Mouse (Mus musculus) limb, embryonic 12.5 days (tissue): ENCODE measurements around the gene Rgs14. TPM values are rescaled to one million over a fixed set of nuclear protein-coding genes. Genes with fewer than 3 reads are reported as not detected.

Source experiments
- ATAC-seq: fragments of 200-750 bp; cut with Nextera tagmentation; 2 replicates; pipeline ENCODE4 v1.8.0; 2017; ENCODE audit warnings: low read depth, moderate TSS enrichment; ENCODE audit not compliant: insufficient number of reproducible peaks, insufficient read depth, low FRiP score, low TSS enrichment
- H3K27ac ChIP-seq: fragments of 300-500 bp; sonication (generic); 2 replicates; pipeline ENCODE4 v1.5.1; 2016; ENCODE audit warnings: mild to moderate bottlenecking, moderate library complexity
- H3K27me3 ChIP-seq: fragments of 300-500 bp; sonication (generic); 2 replicates; pipeline ENCODE4 v1.6.1; 2016; ENCODE audit warnings: mild to moderate bottlenecking, moderate library complexity
- H3K36me3 ChIP-seq: fragments of 300-500 bp; sonication (generic); 2 replicates; pipeline ENCODE4 v1.6.1; 2016; ENCODE audit warnings: mild to moderate bottlenecking, moderate library complexity
- H3K4me1 ChIP-seq: fragments of 300-500 bp; sonication (generic); replicated peaks from 2 replicates; pipeline ENCODE4 v1.6.1; 2016
- H3K4me2 ChIP-seq: fragments of 300-500 bp; sonication (generic); 2 replicates; pipeline ENCODE4 v1.6.1; 2016; ENCODE audit warnings: mild to moderate bottlenecking, moderate library complexity
- H3K4me3 ChIP-seq: fragments of 300-500 bp; sonication (generic); replicated peaks from 2 replicates; pipeline ENCODE4 v1.5.1; 2016; ENCODE audit warnings: mild to moderate bottlenecking
- H3K9ac ChIP-seq: fragments of 300-500 bp; sonication (generic); replicated peaks from 2 replicates; pipeline ENCODE4 v1.6.1; 2016; ENCODE audit warnings: mild to moderate bottlenecking, moderate library complexity
- H3K9me3 ChIP-seq: fragments of 300-500 bp; sonication (generic); 2 replicates; pipeline ENCODE4 v1.6.1; 2016; ENCODE audit warnings: mild to moderate bottlenecking, moderate library complexity
- WGBS: fragments of 180-500 bp; shearing (Covaris S2); methylation state at CpG from one replicate; pipeline ENCODE4 v1.1.7; 2016; 5-methylcytosine and 5-hydroxymethylcytosine counted together
- polyA plus RNA-seq: library from polyadenylated mRNA; unstranded; fragments of >200 nt; fragmentation: Nextera tagmentation; extraction: Ambion mirVana; gene quantifications from 2 replicates; pipeline ENCODE4 v1.2.1, GENCODE M21; 2016

Gene Rgs14
- polyA plus RNA-seq, 1 experiment from 2014 or later, result 1.2 TPM

- peaks cover 2% of the 10 kb centered on the region; the same call in 1 of the 2 replicates for H3K27me3 ChIP-seq
- H3K36me3 ChIP-seq, result no peaks in the 10 kb centered on the region
- H3K9ac ChIP-seq, result no peak overlapping the region
- WGBS, result 80% methylated on average over 3 of the region's 3 CpGs
- H3K4me1 ChIP-seq, result no peaks in the 10 kb centered on the region
- no peak for ATAC-seq
- no peak overlapping the region for H3K4me3 ChIP-seq
- H3K4me2 ChIP-seq, result no peak overlapping the region
- no peaks in the 10 kb centered on the region for H3K9me3 ChIP-seq
- no peak overlapping the region for H3K27ac ChIP-seq
These were observed 21.1 kb downstream of the Rgs14 start for GRCm38 (mm10) chr13:55390644-55391043.

DNA sequence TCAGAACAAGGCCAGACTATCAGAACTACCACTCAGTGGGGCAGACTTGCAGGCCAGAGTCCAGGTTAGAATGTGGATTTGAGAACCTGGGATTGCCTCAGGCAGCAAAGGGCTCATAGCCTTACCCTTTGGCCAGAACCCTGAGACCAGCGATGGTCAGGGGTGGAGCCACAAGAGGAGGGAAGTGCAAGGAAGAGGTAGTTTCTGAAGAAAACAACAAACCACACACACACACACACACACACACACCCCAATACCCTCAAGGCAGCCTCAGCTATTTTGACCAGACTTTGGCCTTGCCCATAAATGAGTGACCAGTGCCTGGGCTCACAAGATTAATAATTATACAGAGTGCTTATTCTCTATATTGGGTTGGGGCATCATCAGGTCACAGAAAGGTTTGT lies 22.1 kb downstream of the Rgs14 start:
- H3K36me3 ChIP-seq, result no peaks in the 10 kb centered on the region
- no peak overlapping the region for H3K4me2 ChIP-seq
- H3K27ac ChIP-seq, result no peak overlapping the region
- no peak for ATAC-seq
- WGBS, result 83% methylated on average over 1 of the region's 1 CpGs
- H3K4me1 ChIP-seq, result no peaks in the 10 kb centered on the region
- H3K9me3 ChIP-seq, result no peaks in the 10 kb centered on the region
- no peak overlapping the region for H3K9ac ChIP-seq
- peaks cover 2% of the 10 kb centered on the region; the same call in 1 of the 2 replicates for H3K27me3 ChIP-seq
- no peak overlapping the region for H3K4me3 ChIP-seq

DNA sequence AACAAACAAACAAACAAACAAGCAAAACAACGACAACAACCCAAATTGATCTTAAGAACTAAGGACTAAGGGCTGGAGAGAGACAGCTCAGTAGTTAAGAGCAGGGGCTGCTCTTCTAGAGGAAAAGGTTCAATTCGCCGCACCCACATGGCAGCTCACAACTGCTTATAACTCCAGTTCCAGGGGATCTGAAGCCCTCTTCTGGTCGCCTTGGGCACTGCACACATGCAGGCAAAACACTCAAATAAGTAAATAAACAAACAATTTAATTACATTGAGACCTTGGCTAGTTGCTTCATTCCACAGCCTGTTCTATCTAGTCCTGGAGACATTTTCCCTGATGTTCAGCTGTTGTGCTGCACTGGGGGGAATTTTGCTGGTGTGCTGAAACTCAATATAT lies 23.4 kb downstream of the Rgs14 start:
- Histone ChIP-seq H3K4me3 (no peak overlapping the region), H3K27me3 (peaks cover 2% of the 10 kb centered on the region; the same call in 1 of the 2 replicates), H3K36me3 (no peaks in the 10 kb centered on the region), H3K4me1 (no peaks in the 10 kb centered on the region), H3K9me3 (no peaks in the 10 kb centered on the region), H3K9ac (no peak overlapping the region), H3K27ac (no peak overlapping the region), H3K4me2 (no peak overlapping the region)
- ATAC-seq, result no peak
- 68% methylated on average over 4 of the region's 4 CpGs for WGBS

DNA sequence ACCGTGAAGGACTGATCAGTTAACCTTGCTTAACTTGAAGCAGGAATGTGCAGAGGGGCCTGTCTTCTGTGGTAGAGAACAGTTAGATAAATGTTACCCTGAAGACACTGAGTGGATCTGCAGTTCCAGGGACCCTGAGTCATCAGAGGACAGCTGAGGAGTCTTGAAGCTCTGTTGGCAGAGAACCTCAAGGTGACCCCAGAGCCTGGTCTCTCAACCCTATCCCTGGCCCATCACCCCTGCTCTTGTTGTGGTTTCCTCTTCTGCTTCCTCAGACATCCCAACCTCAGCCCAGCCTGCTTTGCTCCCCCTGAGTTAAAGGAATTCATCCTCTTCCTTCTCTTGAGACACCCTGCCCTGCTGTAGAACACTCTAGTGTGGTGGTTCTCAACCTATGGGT lies 28.6 kb downstream of the Rgs14 start, which contains the start of gene Slc34a1:
Gene Slc34a1 (plus strand): TSS at position 100 of the 400 bp plus-strand sequence.
- Histone ChIP-seq H3K9ac (no peak within 1 kb of the TSS), H3K4me3 (no peak within 1 kb of the TSS), H3K9me3 (no peaks in the 10 kb centered on the region), H3K4me1 (no peaks in the 10 kb centered on the region), H3K27me3 (peaks cover 30% of the 10 kb centered on the region), H3K27ac (no peak within 1 kb of the TSS), H3K4me2 (no peak within 1 kb of the TSS), H3K36me3 (no peaks in the 10 kb centered on the region)
- 85% methylated on average over 1 of the region's 1 CpGs for WGBS
- no peak for ATAC-seq

DNA sequence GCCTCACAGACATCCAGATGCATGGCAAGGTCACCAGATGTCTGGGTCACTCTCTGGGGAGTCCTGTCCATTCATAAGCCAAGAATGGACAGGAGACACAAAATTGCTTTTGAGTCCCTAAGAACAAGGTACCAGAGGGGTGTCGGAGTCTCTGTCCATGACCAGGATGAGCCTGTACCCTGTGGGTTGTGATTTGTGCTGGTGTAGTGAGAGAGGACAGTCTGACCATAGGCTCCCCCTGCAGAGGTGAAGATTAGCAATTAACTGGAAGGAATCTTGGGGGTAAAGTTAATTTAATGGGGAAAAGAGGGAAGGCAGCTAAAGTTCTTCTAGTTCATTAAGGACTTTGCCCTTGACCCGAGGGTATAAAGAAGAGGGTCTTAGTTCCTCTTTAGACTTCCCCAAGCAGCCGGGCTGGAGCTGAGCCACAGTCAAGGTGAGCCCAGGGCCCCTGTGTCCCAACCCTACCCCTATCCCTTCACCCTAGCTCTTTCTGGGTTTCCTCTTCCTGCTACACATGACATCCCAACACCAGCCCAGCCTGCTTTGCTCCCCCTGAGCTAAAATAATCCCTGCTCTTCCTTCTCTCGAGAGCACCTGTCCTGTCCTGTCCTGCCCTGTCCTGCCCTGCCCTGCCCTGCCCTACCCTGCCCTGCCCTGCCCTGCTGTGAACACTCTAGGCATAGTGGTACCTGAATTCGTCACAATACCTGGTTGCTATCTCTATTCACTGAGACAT lies 29.9 kb downstream of the Rgs14 start:
- Histone ChIP-seq H3K4me1 (no peaks in the 10 kb centered on the region), H3K9ac (no peak overlapping the region), H3K27ac (no peak overlapping the region), H3K36me3 (no peaks in the 10 kb centered on the region), H3K4me2 (no peak overlapping the region), H3K4me3 (no peak overlapping the region), H3K9me3 (no peaks in the 10 kb centered on the region), H3K27me3 (peaks cover 30% of the 10 kb centered on the region)
- no peak for ATAC-seq
- WGBS, result 74% methylated on average over 5 of the region's 5 CpGs

DNA sequence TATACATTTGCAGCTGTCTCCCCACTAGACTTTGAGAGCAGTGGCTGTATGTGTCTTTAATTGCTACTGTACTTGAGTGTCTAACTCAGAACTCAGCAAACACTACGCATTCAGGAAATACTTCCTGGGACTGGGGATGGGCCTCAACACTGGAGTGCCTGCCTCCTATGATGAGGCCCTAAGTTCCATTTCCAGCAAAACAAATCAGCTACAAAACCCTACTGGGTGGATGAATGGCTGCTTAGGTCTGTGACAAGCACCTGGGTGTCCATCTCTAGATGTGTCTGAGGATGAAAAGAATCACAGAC lies 30.5 kb downstream of the Rgs14 start:
- ATAC-seq, result no peak
- H3K4me2 ChIP-seq, result no peak overlapping the region
- 90% methylated on average over 1 of the region's 1 CpGs for WGBS

DNA sequence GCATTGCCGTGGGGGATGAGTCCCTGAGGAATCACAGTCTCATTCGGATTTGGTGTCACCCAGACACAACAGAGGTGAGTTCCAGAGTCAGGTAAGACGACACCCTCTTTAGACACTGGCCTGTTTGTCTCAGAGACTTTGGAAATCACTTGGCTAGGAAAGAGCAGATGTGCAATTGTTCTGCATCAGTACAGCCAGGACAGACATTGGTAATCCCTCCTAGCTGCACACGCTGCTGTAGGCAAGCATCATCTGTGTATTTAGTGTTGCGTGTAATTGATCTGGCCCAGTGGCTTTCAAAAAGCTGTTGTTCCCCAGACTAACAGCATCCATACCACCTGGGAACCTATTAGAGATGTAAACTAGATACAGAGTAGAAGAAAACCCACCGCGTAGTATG lies 33.7 kb downstream of the Rgs14 start:
- peaks cover 7% of the 10 kb centered on the region for H3K4me1 ChIP-seq
- no peaks in the 10 kb centered on the region for H3K9me3 ChIP-seq
- H3K27me3 ChIP-seq, result peaks cover 29% of the 10 kb centered on the region
- 80% methylated on average over 7 of the region's 7 CpGs for WGBS
- no peak overlapping the region for H3K4me2 ChIP-seq
- H3K36me3 ChIP-seq, result no peaks in the 10 kb centered on the region
- no peak for ATAC-seq
- H3K4me3 ChIP-seq, result no peak overlapping the region
- no peak overlapping the region for H3K27ac ChIP-seq
- H3K9ac ChIP-seq, result no peak overlapping the region

More for the DNA sequence above, 30.5 kb downstream of the Rgs14 start:
- Histone ChIP-seq H3K36me3 (no peaks in the 10 kb centered on the region), H3K27ac (no peak overlapping the region), H3K4me3 (no peak overlapping the region), H3K9me3 (no peaks in the 10 kb centered on the region), H3K4me1 (no peaks in the 10 kb centered on the region; the same call in 1 of the 2 replicates), H3K27me3 (peaks cover 28% of the 10 kb centered on the region), H3K9ac (no peak overlapping the region)

GRCm38 (mm10) chr13:55403935-55404852 lies 34.7 kb downstream of the Rgs14 start:
- H3K4me3 ChIP-seq, result no peak overlapping the region
- no peaks in the 10 kb centered on the region for H3K9me3 ChIP-seq
- H3K4me2 ChIP-seq, result no peak overlapping the region
- no peak overlapping the region for H3K27ac ChIP-seq
- no peak for ATAC-seq
- no peaks in the 10 kb centered on the region for H3K36me3 ChIP-seq
- 66% methylated on average over 15 of the region's 15 CpGs for whole genome bisulfite sequencing
- no peak overlapping the region for H3K9ac ChIP-seq
- peaks cover 27% of the 10 kb centered on the region for H3K27me3 ChIP-seq
- H3K4me1 ChIP-seq, result peaks cover 7% of the 10 kb centered on the region

DNA sequence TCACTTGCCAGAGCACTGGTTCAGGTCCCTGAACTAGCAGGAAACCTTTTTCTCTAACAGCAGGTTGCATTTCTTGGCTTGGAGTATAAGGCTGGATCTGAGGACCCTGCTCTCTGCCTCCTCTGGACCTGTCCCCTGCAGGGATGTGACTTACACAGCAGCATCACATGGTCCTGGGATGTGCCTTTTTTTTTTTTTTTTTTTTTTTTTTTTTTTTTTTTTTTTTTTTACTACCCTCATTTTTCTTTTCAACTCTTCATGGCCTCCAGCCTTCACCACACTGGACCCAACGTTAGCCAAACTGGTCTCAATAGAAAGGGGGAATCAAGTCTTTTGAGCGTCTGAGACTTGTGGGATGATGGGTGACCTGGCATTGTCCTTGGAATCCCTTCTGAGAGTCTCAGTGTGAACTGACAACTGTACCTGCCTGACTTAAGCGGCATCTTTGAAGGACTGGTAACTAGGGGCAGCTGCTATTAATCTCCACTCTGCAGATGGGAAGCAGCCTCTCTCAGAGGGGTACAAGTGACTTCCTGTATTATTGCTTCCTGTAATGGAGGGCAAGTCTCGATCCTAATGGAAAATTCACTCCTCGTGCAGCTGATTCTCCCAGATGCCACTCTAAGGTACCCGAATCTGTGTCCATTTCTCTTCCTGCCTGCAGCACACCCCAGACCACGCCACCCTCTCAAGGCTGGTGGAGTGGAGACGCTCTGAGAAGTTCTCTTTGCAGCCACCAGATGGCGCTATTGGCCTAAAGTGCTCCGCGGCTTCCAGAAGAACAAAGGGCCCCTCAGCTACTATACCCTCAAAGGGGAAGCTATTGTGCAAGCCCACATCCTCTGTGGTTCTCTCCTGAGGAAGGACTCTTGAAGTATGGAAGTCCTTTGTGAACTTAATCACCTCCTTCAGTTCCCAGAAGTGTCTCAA lies 35.6 kb downstream of the Rgs14 start:
- peak overlapping the region; percentile 44 for H3K9ac ChIP-seq
- peaks cover 7% of the 10 kb centered on the region for H3K4me1 ChIP-seq
- 0 out of 2 replicates have a peak overlapping the region, but pooled peaks have one; percentile 50 for H3K27ac ChIP-seq
- peaks cover 30% of the 10 kb centered on the region for H3K27me3 ChIP-seq
- no peak overlapping the region for H3K4me3 ChIP-seq
- H3K4me2 ChIP-seq, result peak overlapping the region; percentile 41
- H3K36me3 ChIP-seq, result no peaks in the 10 kb centered on the region
- peak; percentile 80 for ATAC-seq
- no peaks in the 10 kb centered on the region for H3K9me3 ChIP-seq
- 8% methylated on average over 11 of the region's 11 CpGs for WGBS

GRCm38 (mm10) chr13:55405783-55406390 lies 36.4 kb downstream of the Rgs14 start:
- Histone ChIP-seq H3K27ac (0 out of 2 replicates have a peak overlapping the region, but pooled peaks have one; percentile 50), H3K27me3 (peaks cover 24% of the 10 kb centered on the region), H3K9me3 (no peaks in the 10 kb centered on the region), H3K4me3 (no peak overlapping the region), H3K36me3 (no peaks in the 10 kb centered on the region), H3K4me2 (peak overlapping the region; percentile 41; the same call in 1 of the 2 replicates), H3K9ac (0 out of 2 replicates have a peak overlapping the region, but pooled peaks have one; percentile 37), H3K4me1 (peaks cover 7% of the 10 kb centered on the region)
- 72% methylated on average over 13 of the region's 13 CpGs for WGBS
- ATAC-seq, result peak; percentile 46; the same call in 1 of the 2 replicates
